Mouse (Mus musculus) megakaryocyte, adult 5-6 weeks (primary cell): ENCODE results near the gene Tmem235. TPM values are rescaled to one million over a fixed set of nuclear protein-coding genes. Genes with fewer than 3 reads are reported as not detected.
"Not testable (repeated sequence)": the region's sequence is repeated elsewhere in the genome, so short reads cannot be mapped to it uniquely, and the experiment has no call there.

Experiments used
- ATAC-seq: 2 replicates; pipeline ENCODE4 v1.8.0; 2016; ENCODE audit warnings: mild to moderate bottlenecking, inconsistent platforms; ENCODE audit not compliant: poor library complexity, severe bottlenecking
- total RNA-seq, 2 experiments: library from RNA; stranded (forward) in 1 of 2; stranded (reverse) in 1 of 2; fragments of 153-499, 151-499 nt in 1 of 2; fragments of 221-1000, 200-1000 nt in 1 of 2; gene quantifications; 2 replicates each; pipeline versions ENCODE4 v1.2.3 to v1.2.4; 2015 to 2017

The Tmem235 gene
- total RNA-seq, 2 experiments from 2014 or later: not detected

DNA sequence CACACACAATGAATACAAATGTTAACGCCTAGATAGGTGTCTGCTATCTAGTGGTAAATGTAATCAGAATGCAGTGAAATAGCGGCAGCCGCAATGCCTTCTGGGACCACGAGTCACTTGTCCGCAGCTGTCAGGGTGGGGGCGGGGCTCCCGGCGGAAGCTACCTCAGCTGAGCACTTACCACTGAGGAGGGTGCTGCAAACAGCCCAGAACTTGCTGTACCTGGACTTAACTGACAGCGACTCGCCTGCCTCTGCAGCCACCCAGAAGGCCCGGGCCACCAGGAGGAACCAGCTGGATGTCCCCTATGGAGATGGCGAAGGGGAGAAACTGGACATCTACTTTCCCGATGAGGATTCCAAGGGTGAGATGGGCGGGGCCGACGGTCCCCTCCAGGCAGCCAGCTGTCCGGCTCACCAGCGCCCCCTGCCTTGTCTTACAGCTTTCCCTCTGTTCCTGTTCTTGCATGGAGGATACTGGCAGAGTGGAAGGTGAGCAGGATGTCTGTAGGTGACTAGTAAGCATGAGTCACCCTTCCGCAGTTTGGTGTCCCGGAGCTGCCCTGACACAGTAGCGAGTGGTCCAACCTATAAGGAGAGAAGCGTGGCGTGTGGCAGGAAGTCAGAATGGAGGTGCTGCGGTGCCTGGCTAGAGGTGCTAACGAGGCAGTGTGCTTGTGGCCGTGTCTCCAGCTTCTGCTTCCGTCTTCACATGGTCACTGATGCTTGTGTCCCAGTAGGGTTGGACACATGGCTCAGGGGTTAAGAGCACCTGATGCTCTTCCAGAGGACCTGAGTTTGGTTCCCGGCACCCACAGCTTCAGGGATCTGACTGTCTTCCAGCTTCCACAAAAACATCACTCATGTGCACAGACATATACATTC lies 28.2 kb upstream of the Tmem235 start:
- ATAC-seq: peak; percentile 87

DNA sequence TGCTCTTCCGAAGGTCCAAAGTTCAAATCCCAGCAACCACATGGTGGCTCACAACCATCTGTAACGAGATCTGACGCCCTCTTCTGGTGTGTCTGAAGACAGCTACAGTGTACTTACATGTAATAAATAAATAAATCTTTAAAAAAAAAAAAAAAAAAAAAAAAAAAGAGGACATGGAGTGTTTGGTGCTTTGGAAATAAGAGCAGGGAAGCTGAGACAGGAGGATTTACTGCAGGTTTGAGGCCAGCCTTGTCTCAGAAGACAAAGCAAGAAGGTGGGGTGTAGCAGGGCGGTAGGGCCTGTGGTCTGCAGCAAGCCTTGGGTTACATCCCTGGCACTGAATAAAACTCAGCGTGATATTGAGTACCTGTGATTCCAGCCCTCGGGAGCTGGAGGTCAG lies 27.0 kb upstream of the Tmem235 start:
- ATAC-seq: not testable (repeated sequence)

DNA sequence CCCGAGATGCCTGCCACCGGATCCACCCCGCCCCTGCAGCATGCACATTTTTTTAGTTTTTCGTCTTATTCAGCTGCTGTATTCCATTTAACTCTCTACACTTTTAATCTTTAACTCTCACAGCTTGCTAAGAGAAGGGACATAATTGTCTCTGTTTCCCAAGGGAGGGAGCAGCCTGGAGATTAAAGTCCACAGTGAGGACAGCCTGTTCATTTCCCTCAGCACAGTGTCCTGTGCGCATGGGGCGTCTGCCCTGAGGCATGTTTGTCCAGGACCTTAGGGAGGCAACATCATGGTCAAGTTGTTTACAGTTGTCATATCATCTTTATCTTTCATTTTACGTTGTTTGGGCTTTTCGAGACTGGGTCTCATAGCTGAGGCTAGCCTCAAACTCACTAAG lies 26.5 kb upstream of the Tmem235 start:
- ATAC-seq: no peak

DNA sequence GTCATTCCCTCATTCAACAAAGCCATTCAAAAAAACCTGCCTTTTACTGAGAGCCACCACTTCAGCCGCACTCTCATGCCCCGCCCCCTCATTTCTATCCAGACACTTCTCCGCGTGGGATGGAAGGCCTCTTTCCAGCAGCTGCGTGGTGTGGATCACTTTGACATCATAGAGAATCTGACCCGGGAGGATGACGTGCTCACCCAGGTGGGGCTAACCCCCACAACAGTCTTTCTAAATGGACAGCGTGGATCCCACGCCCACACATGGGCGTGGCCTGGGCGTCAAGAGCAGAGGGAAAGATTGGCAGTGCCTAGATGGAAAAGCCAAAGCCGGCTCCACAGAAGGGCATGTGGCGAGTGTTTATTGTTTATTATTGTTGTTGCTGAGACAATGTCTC lies 24.2 kb upstream of the Tmem235 start:
- ATAC-seq: no peak

DNA sequence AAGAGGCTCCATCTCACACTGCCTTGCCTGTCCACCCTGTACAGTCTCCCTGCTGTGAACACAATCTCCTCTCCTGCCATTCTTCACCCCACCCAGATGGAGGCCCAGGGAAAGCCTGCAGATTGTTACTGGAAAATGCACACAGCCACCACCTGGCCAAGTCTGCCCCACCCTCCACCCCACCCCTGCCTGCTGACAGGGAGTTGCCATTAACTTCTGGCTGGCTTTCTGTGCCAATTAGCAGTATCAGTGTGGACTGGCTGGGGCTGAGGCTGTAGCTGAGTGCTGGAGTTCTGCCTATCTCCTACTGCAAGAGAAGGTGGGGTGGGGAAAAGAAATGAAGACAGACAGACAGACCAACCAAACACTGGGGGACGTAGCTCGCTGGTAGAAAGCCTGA lies 22.0 kb upstream of the Tmem235 start:
- ATAC-seq: peak; percentile 47

DNA sequence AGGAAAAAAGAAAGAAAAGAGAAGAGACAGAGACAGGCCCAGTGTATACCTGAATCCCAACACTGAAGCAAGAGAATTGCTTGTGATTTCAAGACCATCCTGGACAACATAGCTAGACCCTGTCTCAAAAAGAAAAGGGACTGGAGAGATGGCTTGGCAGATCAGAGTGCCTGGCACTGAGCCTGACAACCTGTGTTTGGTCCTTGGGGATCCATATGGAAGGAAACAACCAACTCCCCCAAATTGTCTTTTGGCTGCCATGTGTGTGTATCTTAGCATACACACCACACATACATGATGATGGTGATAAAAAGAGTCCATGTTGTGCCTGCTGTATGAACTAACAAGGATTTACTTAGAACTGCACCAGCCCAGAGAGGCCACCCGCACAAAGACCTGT lies 21.5 kb upstream of the Tmem235 start:
- no peak for ATAC-seq

DNA sequence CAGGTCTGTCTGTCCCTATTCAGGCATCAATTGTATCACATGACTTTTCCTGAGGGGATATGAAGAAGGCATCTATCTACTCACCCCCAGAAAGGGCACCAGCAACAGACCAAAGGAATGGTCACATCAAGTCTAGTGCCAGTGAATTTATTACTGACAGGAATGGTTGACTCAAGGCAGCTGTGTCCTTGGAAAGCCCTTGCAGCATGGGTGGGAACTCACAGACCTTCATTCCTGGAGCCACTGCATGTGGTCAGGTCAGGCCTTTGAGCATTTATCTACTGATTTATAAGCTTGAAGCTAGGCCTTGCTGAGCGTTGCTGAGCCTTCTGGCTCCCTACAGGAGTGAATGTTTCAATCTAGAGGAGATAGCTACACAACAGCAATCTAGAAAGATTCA lies 19.6 kb upstream of the Tmem235 start:
- no peak for ATAC-seq

DNA sequence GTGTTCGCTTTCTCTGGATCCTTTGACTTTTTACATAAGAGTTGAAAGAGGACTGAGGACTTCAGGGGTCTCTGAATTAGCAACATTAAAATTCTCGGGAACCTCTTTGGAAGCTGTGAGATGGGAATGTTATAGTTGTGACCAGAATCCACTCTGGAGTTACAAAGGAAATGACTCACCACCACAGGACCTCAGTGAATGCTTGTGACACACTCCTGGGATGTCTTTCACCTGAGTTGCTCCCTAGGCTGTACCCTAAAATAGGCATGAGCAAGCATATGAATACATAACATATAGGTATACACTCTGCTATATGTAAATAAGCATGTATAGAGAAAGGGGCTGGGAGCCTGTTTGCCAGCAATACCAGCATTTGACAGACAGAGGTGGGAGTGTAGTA lies 17.1 kb upstream of the Tmem235 start:
- ATAC-seq: no peak

DNA sequence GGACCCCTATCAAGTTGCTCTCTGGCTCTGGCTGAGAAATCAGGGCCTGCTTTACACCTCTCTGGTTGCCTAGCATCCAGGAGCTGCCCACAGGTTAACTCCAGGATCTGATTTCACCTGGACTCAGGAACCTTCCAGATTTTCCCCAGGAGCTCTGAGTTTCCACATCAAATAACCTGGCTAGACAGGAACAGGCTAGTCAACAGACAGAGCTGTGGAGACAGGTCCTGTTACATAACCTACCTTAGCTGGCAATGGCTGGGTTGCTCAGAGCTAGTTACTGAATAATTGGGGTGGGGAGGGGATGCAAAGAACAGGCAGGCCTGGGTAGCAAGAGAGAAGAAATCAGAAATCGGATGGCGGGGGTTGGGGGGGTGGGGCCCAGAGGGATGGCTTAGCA lies 15.6 kb upstream of the Tmem235 start:
- no peak for ATAC-seq

DNA sequence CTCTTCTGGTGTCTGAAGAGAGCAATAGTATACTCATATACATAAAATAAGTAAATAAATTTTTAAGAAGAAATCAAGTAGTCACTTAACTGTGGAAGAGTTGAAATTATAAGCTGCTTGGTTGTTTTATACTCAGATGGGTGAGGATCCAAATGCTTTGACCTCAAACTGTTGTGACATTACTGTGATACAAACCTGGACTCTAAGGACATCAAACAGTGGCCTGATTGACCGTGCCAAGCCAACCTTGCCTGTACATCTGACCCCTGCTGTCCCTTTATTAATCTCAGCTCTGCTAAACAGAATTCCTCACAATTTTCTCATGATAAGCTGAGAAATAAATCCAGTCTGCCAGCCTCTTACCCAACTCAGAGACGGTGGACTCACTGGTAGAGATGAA lies 14.9 kb upstream of the Tmem235 start:
- no peak for ATAC-seq

DNA sequence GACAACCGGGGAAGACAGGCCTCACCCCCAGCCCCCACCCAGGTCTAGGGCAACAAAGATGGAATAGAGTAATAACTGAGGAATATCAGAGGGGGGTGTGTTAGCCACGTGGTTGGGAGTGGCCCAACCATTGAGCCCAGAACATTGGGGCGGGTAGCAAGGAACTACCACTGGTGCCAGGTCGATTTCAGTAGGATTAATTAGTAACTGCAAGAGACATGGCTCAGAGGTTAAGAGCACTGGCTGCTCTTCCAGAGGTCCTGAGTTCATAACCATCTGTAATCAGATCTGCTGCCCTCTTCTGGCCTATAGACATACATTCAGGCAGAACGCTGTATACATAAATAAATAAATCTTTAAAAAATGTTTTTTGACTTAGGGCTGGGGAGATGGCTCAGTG lies 13.9 kb upstream of the Tmem235 start:
- ATAC-seq: no peak

DNA sequence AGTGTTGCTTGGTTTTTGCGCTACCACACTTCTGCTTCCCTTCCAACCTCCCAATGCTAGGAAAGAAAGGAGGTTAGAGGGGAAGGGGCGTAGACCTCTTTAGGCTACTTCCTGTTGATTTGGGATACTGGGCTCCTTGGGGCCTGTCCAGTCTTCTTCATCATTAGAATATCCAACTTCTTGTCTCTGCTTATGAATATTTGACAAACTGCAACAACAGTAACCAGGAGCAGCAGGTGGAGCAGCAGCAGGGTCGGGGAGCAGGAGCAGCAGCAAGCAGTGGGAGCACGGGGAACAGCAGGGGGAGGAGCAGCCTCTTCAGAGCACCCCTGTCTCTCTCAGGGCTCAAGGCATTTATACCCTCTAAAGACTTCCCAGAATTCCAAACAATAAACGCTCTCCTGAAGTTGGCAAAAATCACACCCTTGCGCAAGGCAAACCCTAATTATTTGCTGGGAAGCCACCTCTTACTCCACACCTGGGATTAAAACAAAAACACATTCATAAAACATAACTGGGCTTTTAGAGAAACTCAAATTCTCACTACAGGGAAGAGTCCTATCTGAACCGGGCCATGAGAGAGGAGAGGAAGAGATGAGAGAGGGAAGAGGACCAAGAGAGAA lies 12.8 kb upstream of the Tmem235 start:
- no peak for ATAC-seq

DNA sequence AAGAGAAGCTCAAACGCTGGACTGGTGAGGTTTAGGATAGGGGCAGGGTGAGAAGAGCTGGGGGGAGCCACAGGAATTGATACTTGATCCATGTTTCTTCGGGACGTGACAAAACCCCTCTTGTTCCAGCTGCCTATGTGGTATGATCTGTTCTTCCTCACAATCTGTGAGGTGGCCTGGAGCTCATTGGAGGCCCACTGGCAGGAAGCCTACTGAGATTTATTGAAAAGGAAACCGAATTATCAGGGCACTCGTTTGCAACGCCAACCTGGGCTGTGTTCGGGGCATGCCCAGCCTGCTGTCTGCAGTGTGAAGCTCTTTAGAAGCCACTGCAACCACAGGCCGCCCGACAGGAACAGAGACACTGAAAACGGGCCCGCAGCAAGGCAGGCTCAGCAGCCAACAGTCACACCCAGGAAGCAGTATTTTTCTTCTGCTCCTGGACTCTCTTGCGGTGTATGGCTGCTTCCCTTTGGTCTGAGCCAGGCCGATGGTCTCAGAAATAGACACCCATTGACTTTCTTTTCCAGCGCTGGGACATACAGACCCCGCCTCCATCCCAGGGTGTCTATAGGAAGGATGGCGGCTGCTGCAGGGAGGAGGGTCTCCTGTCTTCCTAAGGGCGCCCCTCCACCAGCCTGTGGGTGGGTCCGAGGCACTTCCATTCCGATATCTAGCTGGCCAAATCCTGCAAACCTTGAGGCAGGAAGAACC lies 12.1 kb upstream of the Tmem235 start:
- ATAC-seq: peak; percentile 55

DNA sequence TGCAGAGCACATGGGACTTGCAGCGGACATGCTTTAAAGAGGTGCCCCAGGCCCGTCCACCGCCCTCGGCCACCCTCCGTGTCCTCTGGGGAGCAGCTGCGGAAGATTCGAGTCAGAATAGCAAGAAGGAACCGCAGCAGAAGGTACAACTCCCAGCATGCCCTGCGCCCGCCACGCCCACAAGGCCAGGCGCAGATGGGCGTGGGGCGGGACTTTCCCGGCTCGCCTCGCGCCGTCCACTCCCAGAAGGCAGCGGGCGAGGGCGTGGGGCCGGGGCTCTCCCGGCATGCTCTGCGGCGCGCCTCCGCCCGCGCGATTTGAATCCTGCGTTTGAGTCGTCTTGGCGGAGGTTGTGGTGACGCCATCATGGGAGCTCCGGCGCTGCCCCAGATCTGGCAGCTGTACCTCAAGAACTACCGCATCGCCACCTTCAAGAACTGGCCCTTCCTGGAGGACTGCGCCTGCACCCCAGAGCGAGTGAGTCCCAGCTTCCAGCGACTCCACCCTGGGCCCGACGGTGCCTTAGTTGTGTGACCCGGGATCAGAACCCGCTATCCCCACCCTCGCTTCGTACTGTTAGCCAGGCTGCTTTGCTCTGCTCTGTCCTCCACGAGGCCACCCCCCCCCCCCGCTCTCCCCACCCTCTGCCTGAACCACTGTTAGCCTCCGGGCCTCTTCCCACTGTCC lies 11.4 kb upstream of the Tmem235 start, which contains the start of gene Birc5:
Birc5 (plus strand) TSS at position 267 of the 687 bp plus-strand sequence.
- peak; percentile 98 for ATAC-seq

DNA sequence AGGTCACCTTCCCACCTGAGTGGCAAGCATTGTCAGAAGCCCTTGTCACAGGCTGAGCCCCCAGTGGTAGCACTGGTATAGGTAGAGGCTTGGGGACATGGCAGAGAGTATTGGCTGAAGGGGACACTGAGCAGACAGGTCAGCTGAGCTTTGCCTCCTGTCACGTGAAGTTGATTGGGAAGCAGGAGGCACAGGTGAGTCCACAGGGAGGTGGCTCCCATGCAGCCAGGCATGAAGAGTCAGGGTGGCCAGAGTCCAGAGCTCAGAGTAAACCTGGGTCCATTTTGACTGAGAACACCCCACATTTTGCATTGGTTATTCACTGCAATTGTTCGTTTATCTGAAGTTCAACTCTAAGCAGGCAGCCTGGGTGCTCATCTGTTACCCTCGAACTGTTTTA lies 7.7 kb upstream of the Tmem235 start:
- no peak for ATAC-seq

DNA sequence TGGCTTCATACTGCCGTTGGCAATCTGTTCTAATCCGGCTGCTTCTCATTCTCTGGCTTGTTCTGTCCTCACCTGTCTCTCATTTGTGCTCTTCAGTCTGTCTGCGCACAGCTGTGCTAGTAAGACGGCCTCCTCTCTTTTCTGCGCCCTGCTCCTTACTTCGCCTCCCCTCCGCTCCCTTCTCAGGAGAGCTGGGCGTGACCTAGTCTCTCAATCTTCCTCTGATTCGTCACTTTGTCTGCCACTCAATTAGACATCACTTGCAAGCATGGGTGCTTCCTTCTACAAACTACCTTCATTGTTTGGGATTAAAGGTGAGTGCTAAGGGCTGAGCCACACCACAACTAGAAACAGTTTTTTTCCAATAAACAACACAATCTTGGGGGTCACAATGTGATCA lies 6.3 kb upstream of the Tmem235 start:
- no peak for ATAC-seq

DNA sequence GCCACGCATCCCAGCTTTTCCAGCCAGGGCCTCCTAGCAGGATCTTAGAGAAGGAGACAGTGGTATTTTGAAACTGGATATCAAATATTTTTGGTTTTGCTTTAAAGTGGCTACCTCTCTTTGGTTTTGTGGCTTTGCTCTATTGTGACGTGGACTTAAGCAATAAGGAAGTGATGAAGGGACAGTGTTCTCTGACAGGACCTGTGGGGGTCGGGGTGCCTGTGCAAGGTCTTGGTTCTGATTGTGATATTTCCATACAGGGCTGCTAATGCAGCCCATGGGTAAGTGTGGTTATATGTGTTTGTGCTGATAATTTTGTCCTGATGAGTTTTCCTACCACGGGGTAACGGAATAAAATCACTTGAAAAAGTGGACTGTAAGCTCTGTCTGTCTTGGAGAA lies 5.2 kb upstream of the Tmem235 start:
- ATAC-seq: no peak

DNA sequence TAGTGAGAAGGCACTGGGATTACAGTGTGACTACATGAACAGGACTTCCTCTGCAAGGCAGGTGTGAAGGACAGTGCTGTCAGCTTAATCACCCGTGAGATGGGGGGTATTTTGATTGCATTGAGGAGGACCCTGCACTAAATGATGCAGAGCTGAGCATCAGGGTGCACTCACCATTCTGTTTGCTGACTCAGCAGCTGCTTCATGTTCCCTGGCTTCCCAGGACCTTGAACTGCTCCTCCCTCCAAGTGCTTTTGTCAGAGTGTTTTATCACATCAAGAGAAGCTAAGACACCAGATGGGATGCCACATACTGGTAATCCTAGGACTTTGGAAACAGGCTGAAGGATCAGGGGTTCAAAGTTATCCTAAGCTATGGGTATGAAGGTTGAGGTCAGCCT lies 4.6 kb upstream of the Tmem235 start:
- ATAC-seq: no peak

DNA sequence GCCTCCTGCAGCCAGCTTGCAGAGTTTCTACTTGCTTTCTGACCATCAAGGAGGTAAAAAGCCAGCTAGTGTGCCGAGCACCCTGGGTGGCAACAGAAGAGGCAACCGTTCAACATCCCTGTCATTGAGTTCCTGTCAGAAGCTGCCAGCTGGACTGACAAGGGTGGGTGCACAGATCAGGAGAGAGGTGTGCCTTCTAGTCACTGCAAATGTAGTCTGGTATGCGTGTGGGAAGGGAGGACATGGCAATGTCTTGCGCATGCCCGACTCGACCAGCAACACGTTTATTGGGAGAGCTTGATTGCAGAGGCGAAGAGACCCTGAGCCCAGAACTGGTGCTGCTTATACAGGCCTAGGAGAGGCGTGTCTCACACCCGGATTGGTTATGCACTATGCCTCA lies 3.1 kb upstream of the Tmem235 start:
- no peak for ATAC-seq

DNA sequence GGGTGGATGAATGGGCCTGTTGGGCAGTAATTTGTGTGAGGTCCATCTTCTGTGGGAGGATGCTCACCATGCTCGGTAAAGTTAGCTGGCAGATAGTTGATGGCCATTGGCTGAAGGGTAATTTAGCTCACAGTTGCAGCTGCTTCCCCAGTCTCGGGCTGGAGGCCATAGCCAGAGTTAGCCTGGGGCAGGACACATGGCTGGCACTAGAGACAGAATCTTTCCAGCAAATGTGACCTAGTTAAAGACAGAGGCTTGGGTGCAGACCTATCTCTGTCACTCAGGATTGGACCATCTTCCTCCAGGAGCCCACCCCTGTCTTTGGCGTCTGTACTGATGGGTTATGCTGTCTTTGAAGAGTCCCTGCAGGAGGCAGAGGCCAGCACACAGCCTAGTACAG lies 2.2 kb upstream of the Tmem235 start:
- no peak for ATAC-seq

DNA sequence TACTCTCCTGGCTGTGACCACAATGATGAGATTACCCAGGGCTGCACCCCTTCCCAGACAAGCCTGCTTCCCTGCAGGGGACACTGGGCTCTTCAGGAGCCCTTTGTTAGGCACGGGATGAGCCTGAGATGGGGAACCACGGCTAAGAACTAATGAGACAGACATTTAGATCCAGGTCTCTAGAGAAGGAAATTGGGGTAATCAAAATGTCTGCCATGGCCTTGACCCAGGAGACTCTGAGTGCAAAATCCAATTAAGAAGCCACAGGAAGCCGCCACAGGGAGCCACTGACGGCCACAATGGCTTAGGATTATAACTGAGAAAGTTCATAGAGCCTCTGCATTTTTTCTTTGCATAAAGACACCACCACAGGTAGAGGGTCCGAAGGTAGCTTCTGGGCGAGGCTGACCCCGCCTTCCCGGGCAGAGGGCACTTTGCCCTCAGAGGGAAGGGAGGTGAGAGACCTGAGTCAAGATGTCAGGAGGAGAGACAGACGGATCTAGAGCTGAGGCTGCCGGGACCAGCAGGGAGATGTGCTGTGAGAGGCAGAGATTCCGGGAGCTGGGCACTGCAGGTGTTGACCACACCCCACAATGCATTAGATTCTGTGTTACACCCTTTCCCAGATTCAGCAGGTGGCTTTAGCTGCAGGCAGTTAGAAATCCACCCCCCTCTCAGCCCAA lies 2.8 kb downstream of the Tmem235 start:
- ATAC-seq: no peak
